ENCODE assay signal across 8 mouse cellular contexts in genomic region chr15:83029725-83030718, GRCm38 (mm10). TPM values are rescaled to one million over a fixed set of nuclear protein-coding genes. Genes with fewer than 3 reads are reported as not detected.
DNase-seq lines count a peak whose midpoint lies in the region; ATAC-seq and TF ChIP-seq lines count a peak whose summit lies in the region.

No protein-coding gene starts in this region.

- no peak for ATAC-seq in heart, embryonic 11.5 days (replicated peaks; ENCODE audit: insufficient number of reproducible peaks, low FRiP score, low TSS enrichment)
- ATAC-seq in liver, embryonic 13.5 days (ENCODE audit: low read depth) = no peak
- no peak for ATAC-seq in stomach, postnatal 0 days (ENCODE audit: low FRiP score, low TSS enrichment)
- no peak; the same call in 1 of the 2 replicates for ATAC-seq in granulocyte monocyte progenitor cell, adult 5-6 weeks (replicated peaks; ENCODE audit: poor library complexity, severe bottlenecking)

- 33% methylated on average over 11 of the region's 11 CpGs for WGBS in heart, embryonic 11.5 days (ENCODE audit: insufficient replicate concordance)
- WGBS in thymus, adult 2 months = 47% methylated on average over 11 of the region's 11 CpGs
- WGBS in liver, embryonic 13.5 days (ENCODE audit: insufficient replicate concordance) = 38% methylated on average over 11 of the region's 11 CpGs
- WGBS in stomach, postnatal 0 days = 56% methylated on average over 11 of the region's 11 CpGs

- no peak for TF ChIP-seq EP300 in stomach, postnatal 0 days (optimal IDR thresholded peaks at IDR 0.05)

- H3K27me3 ChIP-seq in heart, embryonic 11.5 days (ENCODE audit: control insufficient read depth, insufficient read depth, low read length) = peaks cover 23% of the 10 kb centered on the region
- no peaks in the 10 kb centered on the region for H3K27me3 ChIP-seq in thymus, adult 2 months (ENCODE audit: control insufficient read depth, insufficient read depth, low read length)
- peaks cover 26% of the 10 kb centered on the region for H3K27me3 ChIP-seq in liver, embryonic 13.5 days
- no peaks in the 10 kb centered on the region for H3K27me3 ChIP-seq in stomach, postnatal 0 days (ENCODE audit: control insufficient read depth, insufficient read depth, low read length)

- H3K4me2 ChIP-seq in heart, embryonic 11.5 days = no peak overlapping the region
- H3K4me2 ChIP-seq in liver, embryonic 13.5 days = peak overlapping the region; percentile 19; the same call in 1 of the 2 replicates
- no peak overlapping the region for H3K4me2 ChIP-seq in stomach, postnatal 0 days (replicated peaks; ENCODE audit: low read depth)

- H3K36me3 ChIP-seq in heart, embryonic 11.5 days (ENCODE audit: control insufficient read depth, insufficient read depth, low read length) = no peaks in the 10 kb centered on the region
- H3K36me3 ChIP-seq in thymus, adult 2 months (ENCODE audit: control insufficient read depth, insufficient read depth, low read length) = no peaks in the 10 kb centered on the region
- H3K36me3 ChIP-seq in liver, embryonic 13.5 days = no peaks in the 10 kb centered on the region
- H3K36me3 ChIP-seq in stomach, postnatal 0 days (ENCODE audit: control insufficient read depth, insufficient read depth, low read length) = no peaks in the 10 kb centered on the region

- no peak for DNase-seq in heart, adult 11 months
- DNase-seq in thymus, adult 2 months = no peak
- no peak for DNase-seq in thymus, postnatal 25 days
- no peak for DNase-seq in liver, embryonic 13.5 days
- DNase-seq in stomach, postnatal 0 days (ENCODE audit: low spot score) = no peak
- DNase-seq in urinary bladder, adult 18-20 months (ENCODE audit: low spot score in 2 of 2) = no peak

- H3K4me3 ChIP-seq in heart, embryonic 11.5 days (ENCODE audit: low read depth, low read length) = no peak overlapping the region
- H3K4me3 ChIP-seq in thymus, adult 2 months (ENCODE audit: control insufficient read depth, insufficient read depth, low read length) = no peak overlapping the region
- no peak overlapping the region for H3K4me3 ChIP-seq in liver, embryonic 13.5 days (replicated peaks)
- H3K4me3 ChIP-seq in stomach, postnatal 0 days (ENCODE audit: low read depth, low read length) = no peak overlapping the region

- 0 out of 2 replicates have a peak overlapping the region, but pooled peaks have one; percentile 35 for H3K9ac ChIP-seq in heart, embryonic 11.5 days (ENCODE audit: low read depth, low read length)
- no peak overlapping the region for H3K9ac ChIP-seq in liver, embryonic 13.5 days
- H3K9ac ChIP-seq in stomach, postnatal 0 days (ENCODE audit: low read length) = no peak overlapping the region

- TF ChIP-seq POLR2A in thymus, adult 2 months (IDR thresholded peaks at IDR 0.05; ENCODE audit: control insufficient read depth, extremely low read depth, insufficient read depth, low read length, poor library complexity) = no peak

- H3K27ac ChIP-seq in heart, embryonic 11.5 days (ENCODE audit: low read depth, low read length) = peak overlapping the region; percentile 35; the same call in 1 of the 2 replicates
- peak overlapping the region; percentile 31 for H3K27ac ChIP-seq in thymus, adult 2 months (ENCODE audit: control insufficient read depth, insufficient read depth, low read length)
- H3K27ac ChIP-seq in liver, embryonic 13.5 days = no peak overlapping the region
- 0 out of 2 replicates have a peak overlapping the region, but pooled peaks have one; percentile 20 for H3K27ac ChIP-seq in stomach, postnatal 0 days (replicated peaks)

- H3K4me1 ChIP-seq in heart, embryonic 11.5 days (ENCODE audit: control insufficient read depth, insufficient read depth, low read length) = peaks cover 44% of the 10 kb centered on the region
- H3K4me1 ChIP-seq in thymus, adult 2 months (replicated peaks; ENCODE audit: control insufficient read depth, insufficient read depth, low read length) = peaks cover 49% of the 10 kb centered on the region
- peaks cover 22% of the 10 kb centered on the region for H3K4me1 ChIP-seq in liver, embryonic 13.5 days (replicated peaks)
- H3K4me1 ChIP-seq in stomach, postnatal 0 days (replicated peaks; ENCODE audit: control insufficient read depth, insufficient read depth) = 0 out of 2 replicates have a peak, but pooled peaks cover 3% of the 10 kb centered on the region

- H3K9me3 ChIP-seq in heart, embryonic 11.5 days (replicated peaks; ENCODE audit: control insufficient read depth, low read length) = no peaks in the 10 kb centered on the region
- no peaks in the 10 kb centered on the region for H3K9me3 ChIP-seq in liver, embryonic 13.5 days (replicated peaks)
- no peaks in the 10 kb centered on the region for H3K9me3 ChIP-seq in stomach, postnatal 0 days (ENCODE audit: control insufficient read depth, low read length)

- no peak for TF ChIP-seq CTCF in thymus, adult 2 months (IDR thresholded peaks at IDR 0.05; ENCODE audit: borderline replicate concordance, control insufficient read depth, extremely low read depth, insufficient read depth, low read length, poor library complexity)
- TF ChIP-seq CTCF in stomach, postnatal 0 days (IDR thresholded peaks at IDR 0.05; ENCODE audit: low read depth) = no peak

RNA-seq across cellular contexts. Expression of gene Nfam1, which starts 3.1 kb away (rescaled TPM):
- polyA plus RNA-seq in heart, embryonic 11.5 days (2014; fragmentation: Nextera tagmentation; extraction: Ambion mirVana) = 1.6 and 1.7 TPM in 2 replicates
- 8.1 and 9.8 TPM in 2 replicates for polyA plus RNA-seq in thymus, adult 2 months (2012; rRNA removed)
- 5.9 and 7.0 TPM in 2 replicates for polyA plus RNA-seq in liver, embryonic 13.5 days (2015; fragmentation: Nextera tagmentation; extraction: Ambion mirVana)
- 1.3 and 1.4 TPM in 2 replicates for polyA plus RNA-seq in stomach, postnatal 0 days (2015; fragmentation: Nextera tagmentation; extraction: Ambion mirVana)
- 60.7 and 62.4 TPM in 2 replicates for total RNA-seq in granulocyte monocyte progenitor cell, adult 5-6 weeks (2014; fragmentation: Nextera tagmentation)
- total RNA-seq in granulocyte monocyte progenitor cell, adult 5-6 weeks (2017) = 45.3 and 52.8 TPM in 2 replicates

RNA-seq across cellular contexts. Expression of gene Tcf20, which starts 42.4 kb away (rescaled TPM):
- 6.7 TPM in 2 replicates for polyA plus RNA-seq in heart, embryonic 11.5 days (2014; fragmentation: Nextera tagmentation; extraction: Ambion mirVana)
- polyA plus RNA-seq in thymus, adult 2 months (2012; rRNA removed) = 48.7 and 69.3 TPM in 2 replicates
- 3.0 and 3.1 TPM in 2 replicates for polyA plus RNA-seq in liver, embryonic 13.5 days (2015; fragmentation: Nextera tagmentation; extraction: Ambion mirVana)
- polyA plus RNA-seq in stomach, postnatal 0 days (2015; fragmentation: Nextera tagmentation; extraction: Ambion mirVana) = 3.6 and 3.7 TPM in 2 replicates
- total RNA-seq in granulocyte monocyte progenitor cell, adult 5-6 weeks (2014; fragmentation: Nextera tagmentation) = 52.2 and 56.9 TPM in 2 replicates
- 76.8 and 81.2 TPM in 2 replicates for total RNA-seq in granulocyte monocyte progenitor cell, adult 5-6 weeks (2017)

RNA-seq across cellular contexts. Expression of gene Serhl, which starts 59.3 kb away (rescaled TPM):
- 56.4 and 68.5 TPM in 2 replicates for polyA plus RNA-seq in heart, embryonic 11.5 days (2014; fragmentation: Nextera tagmentation; extraction: Ambion mirVana)
- 64.9 and 82.9 TPM in 2 replicates for polyA plus RNA-seq in thymus, adult 2 months (2012; rRNA removed)
- polyA plus RNA-seq in liver, embryonic 13.5 days (2015; fragmentation: Nextera tagmentation; extraction: Ambion mirVana) = 20.1 and 23.8 TPM in 2 replicates
- 51.5 and 61.6 TPM in 2 replicates for polyA plus RNA-seq in stomach, postnatal 0 days (2015; fragmentation: Nextera tagmentation; extraction: Ambion mirVana)
- 48.6 and 66.5 TPM in 2 replicates for total RNA-seq in granulocyte monocyte progenitor cell, adult 5-6 weeks (2014; fragmentation: Nextera tagmentation)
- 28.0 and 39.1 TPM in 2 replicates for total RNA-seq in granulocyte monocyte progenitor cell, adult 5-6 weeks (2017)
